Mouse (Mus musculus) urinary bladder, postnatal 36 days (tissue): ENCODE data around the gene Pkd1l3.

Experiments used
- DNase-seq, 2 experiments: peaks; one replicate each; pipeline ENCODE4 v3.0.0; 2022; ENCODE audit warnings: low spot score in 2 of 2, mixed read lengths in 1 of 2

The Pkd1l3 gene

DNA sequence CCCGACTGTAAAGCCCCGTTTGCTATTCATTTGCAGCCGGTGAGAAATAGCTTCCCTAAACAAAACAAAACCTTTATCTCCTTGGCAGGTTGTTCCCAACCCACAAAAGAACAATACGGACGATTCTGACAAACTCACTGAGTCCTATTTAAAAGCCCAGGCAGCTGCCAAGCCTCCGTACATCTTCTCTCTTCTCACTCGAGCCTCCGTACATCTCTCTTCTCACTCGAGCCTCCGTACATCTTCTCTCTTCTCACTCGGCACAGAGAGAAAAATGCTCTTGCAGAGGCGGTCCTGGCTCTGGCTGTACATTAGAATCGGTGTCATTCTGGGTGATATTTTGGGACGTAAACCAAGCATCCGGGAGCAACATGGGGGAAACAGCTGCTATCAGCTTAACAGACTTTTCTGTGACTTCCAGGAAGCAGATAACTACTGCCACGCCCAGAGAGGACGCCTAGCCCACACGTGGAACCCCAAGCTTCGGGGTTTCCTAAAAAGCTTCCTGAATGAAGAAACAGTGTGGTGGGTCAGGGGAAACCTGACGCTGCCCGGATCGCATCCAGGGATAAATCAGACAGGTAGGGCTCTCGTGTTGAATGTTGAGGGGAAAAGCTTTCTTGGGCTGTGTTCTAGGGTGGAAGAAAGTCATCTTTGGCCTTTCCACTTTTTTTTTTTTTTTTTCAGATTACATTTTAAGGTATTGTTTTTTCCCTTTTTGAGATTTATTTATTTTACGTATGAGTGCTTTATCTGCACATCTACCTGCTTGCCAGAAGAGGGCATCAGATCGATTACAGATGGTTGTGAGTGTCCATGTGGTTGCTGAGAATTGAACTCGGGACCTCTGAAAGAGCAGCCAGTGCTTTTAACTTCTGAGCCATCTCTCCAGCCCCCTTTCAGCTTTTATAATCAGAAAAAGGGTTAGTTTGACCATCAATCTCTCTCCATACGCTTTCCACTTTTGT, at the start of gene Pkd1l3:
TSS of gene Pkd1l3 (plus strand) at position 275 of the 968 bp plus-strand sequence.
- DNase-seq = no peak

DNA sequence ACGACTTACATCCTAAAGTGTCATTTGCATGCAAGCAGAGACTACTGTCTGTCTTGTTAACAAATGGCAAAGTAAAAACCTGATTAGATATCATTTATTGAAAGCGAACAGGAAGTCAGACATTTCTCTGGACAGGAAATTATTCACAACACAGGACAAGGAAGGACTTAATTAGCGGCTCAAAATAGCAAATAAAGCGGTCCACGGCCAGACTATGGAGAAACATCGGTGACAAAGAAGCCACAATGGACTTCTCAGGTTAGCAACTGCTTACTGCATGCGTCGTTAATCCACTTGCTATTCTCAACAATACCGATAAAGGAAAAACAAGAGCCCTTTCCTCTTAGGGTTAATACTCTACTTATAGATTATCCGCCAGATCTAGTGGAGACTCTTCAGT, 49.6 kb upstream of the Pkd1l3 start:
- DNase-seq = no peak

DNA sequence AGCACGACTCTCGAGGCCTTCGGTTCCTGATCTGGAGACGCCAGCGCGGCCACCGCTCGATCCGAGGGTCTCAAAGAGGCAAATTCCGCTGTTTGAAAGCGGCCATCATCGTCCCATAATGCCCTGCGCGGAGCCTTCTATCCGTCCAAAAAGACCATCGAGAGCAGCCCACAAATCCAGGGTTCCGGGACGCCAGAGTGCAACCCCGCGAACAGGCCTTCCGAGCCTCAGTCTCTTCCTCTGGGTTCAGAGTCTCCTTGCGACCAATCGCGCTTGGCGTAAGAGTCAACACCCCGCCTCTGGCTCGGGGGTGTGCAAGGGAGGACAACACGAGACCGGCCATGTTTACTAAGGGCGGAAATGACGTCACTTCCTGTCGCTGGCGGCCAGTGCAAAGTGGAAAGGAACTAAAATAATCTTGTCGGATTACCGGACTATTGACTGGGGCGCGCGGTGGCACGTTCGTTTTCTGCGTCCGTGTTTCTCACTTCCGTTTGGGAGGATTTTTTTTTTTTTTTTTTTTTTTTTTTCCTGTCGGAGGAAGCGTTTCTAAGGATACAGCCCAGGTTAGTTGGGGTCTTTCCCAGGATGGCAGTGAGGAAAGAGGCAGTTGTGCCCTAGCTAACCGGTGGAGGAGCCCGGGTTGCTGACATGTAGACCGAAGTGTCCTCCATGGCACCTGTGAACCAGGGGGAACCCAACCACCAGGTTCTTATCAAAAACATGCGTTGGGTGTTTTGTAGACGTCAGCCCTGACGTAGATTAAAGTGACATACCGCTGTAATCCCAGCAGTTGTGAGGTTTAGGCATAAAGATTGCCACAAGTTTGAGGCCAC, 48.6 kb upstream of the Pkd1l3 start, which contains the start of the genes Dhx38 and Txnl4b:
TSS of gene Dhx38 (minus strand) at position 364 of the 836 bp plus-strand sequence.
TSS of gene Txnl4b (plus strand) at position 395 of the 836 bp plus-strand sequence.
- peak; percentile 98 to 99 for DNase-seq

DNA sequence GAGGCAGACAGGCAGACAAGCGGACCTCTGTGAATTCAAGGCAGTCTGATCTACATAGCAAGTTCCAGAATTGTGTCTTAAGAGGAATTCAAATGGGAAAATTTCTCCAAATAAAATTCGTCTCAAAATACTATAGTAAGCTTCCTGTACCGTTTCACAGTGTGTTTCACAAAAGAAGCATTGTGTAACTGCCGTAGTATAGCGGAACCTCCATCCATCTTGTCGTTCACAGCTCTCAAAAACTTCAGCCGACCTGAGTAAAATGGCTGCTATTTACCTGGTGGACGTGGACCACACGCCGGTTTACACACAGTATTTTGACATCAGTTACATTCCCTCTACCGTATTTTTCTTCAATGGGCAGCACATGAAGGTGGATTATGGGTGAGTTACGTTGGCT, 43.2 kb upstream of the Pkd1l3 start:
- no peak for DNase-seq

DNA sequence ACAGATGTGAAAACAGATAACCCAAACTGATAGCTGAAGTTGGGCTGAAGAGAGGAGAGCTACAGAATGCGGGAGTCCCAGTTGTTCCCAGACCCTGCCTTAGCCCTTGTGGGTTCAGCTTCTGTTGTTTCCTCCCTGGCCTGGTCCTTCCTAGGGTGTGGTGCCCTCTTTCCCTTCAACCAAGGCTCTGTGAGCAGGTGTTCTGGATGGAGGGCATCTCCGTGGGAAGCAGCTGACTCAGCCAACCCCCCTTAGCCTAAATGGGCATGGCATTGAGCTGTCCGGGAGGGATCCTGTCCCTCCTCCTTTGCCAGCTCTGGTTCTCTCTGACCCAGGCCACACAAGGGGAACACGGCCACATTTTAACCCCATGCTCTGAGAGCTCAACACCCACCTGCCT, 38.0 kb upstream of the Pkd1l3 start:
- no peak for DNase-seq

DNA sequence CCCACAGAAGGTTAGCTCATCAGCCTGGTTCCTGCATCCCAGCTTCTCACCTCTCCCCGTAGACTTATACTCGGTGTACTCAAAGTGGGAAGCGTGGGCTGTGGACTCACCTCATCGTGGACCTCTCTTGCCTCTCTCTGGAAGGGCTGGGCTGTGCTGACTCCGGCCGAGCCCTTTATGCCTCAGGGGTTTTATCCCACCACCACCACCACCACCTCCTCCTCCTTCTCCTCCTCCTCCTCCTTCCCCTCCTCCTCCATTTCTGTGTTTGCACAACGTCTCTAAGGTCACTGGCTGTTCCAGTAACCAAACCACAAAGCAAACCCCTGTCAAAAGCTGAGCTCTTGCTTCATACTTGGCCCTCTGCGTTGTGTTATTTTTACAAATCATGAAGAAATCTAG, 35.4 kb upstream of the Pkd1l3 start, which contains the start of gene Hp:
TSS of gene Hp (minus strand) at position 273 of the 402 bp plus-strand sequence.
- DNase-seq = peak in 1 of 2 experiments; percentile 26

DNA sequence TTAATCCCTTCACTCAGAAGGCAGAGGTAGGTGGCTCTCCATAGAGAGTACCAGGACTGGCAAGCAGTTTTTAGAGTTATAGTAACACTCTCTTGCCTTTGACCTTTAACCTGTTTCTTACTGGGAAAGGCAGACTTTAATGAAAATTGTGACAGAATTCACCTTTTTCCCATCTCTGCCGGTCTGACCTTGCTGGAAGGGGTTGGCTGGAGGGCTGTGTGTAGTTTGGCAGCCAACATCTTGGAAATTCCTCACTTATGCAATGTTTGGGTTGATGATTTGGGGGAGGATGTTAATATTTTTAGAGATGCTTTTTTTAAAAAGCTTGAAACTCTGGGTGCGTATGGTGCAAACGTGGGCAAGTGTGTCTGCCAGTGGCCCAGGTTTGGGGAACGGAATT, 30.0 kb upstream of the Pkd1l3 start:
- no peak for DNase-seq

DNA sequence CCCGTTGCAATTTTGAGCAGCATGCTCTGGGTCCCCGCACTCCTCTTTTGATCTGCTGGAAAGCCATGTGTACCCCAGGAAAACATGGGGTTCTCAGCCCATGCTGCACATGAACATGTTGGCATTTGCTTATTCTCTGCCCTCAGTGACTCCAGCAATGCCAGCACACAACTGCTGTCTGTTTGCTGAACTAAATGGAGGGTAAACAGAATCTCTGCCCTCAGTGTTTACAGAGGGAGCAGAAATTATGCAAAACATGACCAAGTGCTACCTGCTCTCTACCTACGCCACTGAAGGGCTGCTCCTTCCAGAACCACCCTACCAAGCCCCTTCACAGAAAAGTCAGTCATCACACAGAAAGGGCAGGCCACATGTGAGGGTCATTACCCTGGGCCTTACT, 29.5 kb upstream of the Pkd1l3 start:
- no peak for DNase-seq

DNA sequence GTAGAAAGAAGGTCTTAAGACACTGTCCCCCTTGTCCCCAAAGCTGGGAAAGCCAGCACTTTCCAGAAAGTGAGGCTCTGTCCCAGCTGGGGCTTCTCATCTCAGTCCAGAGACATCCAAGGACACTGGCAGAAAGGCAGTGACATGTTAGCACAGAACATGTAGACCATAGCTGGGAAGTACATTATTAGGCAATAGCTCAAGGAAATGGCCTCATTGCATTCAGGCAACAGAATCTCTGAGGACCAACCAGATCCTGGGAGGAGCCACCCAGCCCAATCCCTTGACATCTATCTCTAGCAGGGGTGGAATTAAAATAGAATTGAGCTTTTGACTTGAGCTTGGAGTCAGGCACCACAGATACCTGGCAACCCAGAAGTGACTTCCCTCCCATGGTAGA, 28.7 kb upstream of the Pkd1l3 start:
- DNase-seq = no peak

DNA sequence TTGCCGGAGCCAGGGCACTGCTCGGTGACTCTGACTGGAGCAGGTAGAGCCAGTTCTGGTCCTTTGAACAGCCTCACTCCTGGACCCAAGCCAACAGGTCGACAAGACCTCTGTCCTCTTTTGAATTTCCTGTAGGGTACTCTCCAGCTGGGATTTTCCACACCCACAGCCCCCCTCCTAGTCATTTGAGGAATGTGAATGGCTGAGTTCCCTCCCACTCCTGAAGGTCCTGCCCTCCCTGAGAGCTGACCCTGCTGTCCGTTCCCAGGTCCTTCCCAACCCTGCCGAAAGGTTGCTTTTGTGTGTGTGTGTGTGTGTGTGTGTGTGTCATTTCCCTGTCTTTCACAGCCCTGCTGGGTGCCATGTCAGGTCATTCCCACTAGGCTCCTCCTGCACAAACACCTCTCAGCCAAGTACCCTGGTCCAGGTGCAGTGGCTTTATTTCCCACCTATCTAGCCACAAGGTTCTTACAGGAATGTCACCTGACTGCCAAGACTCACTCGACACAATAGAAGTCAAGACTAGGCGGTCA, 27.3 kb upstream of the Pkd1l3 start:
- DNase-seq = peak; percentile 68 to 75

DNA sequence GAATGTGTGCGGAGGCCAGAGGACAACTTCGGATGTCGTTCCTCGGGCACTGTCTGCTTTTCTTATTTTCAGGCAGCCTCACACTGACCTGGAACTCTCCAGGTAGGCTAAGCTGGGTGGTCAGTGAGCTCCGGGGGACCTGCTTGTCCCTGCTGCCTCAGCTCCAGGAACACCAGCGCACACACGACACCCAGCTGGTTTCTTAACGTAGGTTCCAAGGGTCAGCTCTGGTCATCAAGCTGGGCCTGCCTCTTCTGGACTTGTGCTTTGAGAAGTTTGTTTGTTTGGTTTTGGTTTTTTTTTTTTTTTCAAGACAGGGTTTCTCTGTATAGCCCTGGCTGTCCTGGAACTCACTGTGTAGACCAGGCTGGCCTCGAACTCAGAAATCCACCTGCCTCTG, 23.4 kb upstream of the Pkd1l3 start:
- no peak for DNase-seq

DNA sequence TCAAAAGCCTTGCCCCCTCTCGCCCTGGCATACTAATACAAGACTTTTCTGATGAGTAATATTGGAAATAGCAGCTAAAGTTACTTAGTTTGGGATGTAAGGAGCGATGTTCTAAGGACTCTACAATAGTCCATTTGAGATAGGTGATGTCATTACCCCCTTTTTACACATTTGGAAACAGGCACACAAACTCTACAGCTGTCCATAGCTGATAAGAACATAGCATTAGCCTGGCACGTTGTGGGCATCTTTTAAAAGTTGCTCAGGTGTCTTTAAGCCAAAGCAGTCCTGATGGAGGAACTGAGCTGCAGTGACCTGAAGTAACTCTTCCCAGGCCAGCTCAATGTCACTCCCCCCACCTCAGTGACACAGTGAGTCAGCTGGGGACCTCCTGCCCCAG, 22.9 kb upstream of the Pkd1l3 start:
- no peak for DNase-seq

DNA sequence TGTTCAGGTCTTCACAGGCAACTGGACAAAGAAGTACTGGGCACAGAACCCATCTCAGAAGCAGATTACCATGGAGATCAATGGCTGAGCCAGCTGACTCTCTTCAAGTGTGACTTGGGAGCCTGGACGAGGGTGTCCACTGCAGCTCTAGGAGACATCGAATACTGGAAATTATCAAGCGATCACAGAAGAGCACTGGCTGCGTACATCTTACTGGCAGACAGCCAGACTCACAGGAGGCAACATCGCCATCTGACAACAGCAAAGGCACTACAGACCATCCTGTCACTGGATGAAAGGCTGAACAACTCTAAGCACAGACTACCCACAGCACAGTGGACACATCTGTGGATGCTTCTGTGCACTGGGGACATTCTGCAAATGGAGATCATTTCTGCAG, 22.2 kb upstream of the Pkd1l3 start:
- no peak for DNase-seq

DNA sequence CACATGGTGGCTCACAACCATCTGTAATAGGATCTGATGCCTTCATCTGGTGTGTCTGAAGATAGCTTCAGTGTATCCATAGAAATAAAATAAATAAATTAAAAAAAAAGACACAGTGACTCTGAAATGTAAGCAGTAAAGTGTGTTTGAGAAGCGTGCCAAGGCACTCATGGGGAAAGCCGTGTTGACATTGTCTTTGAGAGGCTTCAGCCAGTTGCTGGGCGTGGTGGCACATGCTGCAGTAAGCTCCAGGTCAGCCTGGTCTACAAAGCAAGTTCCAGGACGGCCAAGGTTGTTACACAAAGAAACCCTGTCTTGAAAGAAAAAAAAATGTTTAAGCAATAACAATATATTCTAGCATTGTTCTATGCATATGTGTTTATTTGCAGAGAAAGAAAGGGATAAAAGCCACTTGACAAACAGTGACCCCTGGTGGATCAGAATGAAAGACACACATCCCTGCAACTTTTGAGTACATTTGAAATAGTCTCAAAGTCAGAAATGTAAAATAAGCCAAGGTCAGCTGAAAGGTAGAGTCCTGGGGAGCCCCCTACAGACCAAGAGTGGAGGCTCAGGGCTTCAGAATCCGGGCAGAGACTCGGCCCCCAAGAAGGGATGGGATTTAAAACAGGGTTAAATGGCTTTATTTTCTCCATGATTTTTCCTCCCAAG, 21.1 kb upstream of the Pkd1l3 start:
- no peak for DNase-seq

DNA sequence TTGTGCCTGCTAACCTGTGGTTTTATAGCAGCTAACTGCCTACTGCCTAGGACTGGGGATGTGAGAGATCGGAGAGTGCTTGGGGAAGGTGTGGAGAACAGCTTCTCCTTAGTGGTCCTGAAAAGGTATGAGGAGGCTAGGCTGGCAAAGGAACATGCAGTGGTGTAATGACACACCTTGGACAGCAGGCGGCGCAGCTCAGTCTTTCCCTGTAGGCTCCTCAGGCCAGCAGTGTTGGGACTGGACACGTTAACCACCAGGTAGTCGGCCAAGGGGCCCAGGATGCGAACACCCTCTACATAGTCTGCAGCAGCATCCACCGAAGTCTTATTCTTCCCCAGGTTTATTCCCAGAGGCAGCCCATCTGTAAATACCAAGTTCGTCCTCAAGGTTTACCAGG, 18.5 kb upstream of the Pkd1l3 start:
- DNase-seq = peak in 1 of 2 experiments; percentile 50

DNA sequence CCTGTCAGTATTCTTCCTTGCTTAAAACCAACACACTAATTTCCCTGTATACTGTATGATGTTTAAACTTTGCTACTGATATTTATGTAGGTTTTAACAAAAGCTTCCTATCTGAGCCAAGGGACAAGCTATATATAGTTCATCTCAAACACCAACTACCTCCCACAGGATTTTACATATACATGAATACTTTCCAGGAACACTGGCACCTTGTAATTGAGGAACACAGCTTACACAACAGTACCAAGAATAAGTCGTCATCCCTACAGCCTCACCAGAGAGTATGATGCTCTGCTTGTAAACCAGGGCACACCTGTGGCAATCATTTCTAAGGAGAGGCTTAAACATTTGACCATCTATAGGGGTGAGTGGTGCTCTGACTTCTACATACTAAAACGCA, 7.6 kb upstream of the Pkd1l3 start:
- DNase-seq = no peak

DNA sequence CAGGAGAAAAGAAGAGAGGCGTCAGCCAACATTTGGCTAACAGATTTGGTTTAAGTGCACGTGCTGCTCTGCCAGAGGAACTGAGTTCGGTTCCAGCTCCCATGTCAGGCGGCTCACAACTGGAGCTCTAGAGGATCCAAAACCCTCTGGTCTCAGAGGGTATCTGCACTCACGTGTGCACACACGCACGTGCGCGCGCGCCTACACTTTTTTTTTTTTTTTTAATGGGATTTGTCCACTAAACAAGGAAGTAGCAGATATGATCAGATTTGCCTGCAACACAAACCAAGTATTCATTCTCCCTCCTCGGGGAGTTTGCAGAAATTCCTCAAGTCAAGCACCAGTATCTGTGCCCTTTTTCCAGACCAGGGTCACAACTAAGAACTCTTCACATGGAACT, 6.7 kb upstream of the Pkd1l3 start:
- DNase-seq = no peak

DNA sequence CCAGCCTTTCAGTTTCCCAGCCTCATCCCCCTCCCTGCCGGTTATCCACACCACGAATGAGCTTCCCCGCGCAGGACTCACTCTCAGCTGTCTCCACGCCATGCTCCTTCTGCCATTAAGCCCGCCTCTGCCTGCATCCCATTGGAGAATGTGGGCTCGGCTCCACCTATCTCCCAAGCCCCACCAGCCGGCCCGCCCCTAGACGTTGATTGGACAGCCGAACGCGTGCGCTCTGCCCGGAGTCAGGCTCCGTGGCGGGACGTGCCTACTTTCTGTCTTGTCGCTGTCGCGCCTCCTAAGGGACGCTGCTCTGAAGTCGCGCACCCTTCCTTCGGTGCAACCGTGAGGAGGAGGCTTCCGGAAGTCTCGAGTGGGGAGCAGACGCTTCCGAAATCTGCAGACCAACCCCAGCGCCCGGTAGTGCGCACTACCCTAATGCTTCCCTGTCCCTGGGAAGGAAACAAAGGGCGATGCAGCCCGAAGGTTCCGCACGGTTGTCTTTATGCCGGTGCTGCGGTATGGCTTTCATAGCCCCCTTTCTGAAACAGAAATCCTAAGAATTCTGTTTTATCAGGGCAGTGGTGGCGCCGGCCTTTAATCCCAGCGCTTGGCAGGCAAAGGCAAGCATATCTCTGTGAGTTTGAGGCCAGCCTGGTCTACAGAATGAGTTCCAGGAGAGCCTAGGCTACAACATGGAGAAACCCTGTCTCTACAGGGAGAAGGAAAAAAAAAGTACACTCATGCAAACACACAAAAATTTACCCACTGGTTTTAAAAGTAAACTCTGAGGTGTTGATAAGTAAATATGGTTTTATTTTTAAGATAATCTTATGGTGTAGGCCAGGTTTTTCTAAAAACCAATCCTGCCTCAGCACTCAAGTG, 5.8 kb upstream of the Pkd1l3 start, which contains the start of gene Dhodh:
TSS of gene Dhodh (minus strand) at position 403 of the 882 bp plus-strand sequence.
- peak; percentile 94 to 95 for DNase-seq

DNA sequence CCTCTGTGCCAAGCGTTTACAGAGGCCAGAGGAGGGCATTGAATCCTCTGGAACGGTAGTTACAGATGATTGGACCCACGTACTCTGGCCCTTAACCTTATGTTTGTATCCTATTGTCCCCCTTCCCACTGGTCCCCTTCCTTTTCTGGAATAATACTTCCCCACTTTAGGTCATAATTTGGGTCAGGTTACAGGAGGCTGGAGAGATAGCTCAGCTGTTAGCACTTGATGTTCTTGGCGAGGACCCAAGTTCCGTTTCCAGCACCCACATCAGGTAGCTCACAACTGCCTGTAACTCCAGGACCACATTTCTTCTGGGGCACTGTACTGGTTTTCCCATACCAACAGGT, 5.2 kb upstream of the Pkd1l3 start:
- no peak for DNase-seq

DNA sequence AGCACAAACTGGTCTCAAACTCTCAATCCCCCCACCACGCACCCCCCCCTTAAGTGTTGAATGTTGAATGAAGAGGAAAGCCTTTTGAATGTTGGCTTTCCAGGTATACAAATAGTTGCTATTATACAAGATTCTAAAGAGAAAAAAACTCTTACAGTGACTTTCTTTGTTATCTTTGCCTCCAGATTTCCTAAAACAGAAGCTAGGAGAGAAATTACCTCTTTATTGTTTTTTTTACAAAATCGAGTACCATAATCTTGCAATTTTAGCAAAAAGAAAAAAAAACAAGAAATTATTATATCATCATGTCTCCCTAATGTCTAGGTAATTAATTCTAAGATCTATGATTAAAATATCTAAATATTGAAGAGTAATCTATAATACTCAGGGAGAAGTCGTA, 1.3 kb downstream of the Pkd1l3 start:
- no peak for DNase-seq

DNA sequence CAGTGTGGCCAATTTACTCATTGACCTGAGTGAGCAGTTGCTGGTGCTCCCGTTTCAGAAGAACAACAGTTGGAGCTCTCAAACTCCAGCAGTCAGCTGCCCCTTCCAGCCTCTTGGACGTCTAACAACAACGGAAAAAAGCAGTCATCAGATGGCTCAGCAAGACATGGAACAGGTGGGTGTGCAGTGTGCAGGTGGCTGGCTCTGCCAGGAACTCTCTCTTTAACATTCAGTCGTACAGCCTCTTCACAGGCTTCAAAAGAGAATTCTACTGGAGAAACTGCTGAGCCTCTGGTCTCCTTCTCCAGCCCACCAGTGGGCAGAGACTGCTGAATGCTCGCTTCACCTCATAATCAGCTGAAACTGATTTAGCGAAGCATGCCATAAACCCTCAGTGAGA, 14.3 kb downstream of the Pkd1l3 start:
- DNase-seq = no peak
